Mouse (Mus musculus): Measurements from ENCODE around the gene Atp1a3. TPM values are rescaled to one million over a fixed set of nuclear protein-coding genes. Genes with fewer than 3 reads are reported as not detected.

The Atp1a3 gene
- polyA plus RNA-seq, 1 experiment from 2014 or later, result 4.4 TPM

DNA sequence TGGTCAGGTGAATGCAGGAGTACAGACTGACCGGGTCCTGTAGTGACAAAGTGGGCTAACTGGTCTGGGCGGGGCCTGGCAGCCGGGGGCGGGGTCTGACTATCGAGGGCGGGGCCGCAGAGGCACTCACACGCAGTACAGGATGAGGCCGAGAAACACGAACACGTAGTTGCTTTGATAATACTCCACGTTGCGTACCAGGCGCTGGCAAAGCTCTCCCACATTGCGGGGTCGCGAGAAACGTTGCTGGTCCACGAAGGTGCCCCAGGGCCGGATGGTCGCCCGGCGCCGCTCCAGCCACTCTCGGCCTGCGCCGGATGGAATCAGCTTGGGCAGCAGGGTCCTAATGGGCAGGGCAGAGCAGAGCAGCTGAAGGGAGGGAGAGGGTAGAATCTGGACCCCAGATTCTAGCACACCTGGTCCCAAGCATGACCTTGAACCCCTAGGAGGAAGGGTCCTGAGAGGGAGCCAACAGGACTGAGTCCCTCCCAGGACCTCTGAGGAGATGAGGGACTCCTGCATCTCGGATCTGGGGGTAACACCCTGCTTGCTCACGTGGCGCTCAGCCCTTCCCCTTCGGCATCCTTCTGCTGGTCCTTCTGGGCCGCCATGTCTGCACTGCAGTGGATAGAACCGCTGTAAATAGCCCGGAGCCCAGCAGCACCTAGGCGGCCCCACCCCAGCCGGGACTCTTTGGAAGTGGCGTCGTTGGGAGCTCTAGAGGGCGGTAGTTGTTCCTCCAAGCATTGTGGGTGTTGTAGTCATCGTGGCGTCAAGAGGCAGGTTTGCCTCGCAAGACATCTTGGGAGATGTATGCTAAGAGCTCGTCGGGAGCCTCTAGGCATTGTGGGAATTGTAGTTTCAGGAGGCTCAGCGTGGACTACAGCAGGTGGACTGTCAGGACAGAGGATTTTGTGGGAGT is 33.5 kb downstream of the Atp1a3 start, which contains the start of gene Rabac1:
Gene Rabac1, minus strand, starts transcription at position 783 of the 922 bp plus-strand sequence.
- peak; percentile 87 for DNase-seq (ENCODE audit: low spot score)
- Histone ChIP-seq H3K4me1 (peaks cover 10% of the 10 kb centered on the region), H3K36me3 (replicated peaks) (no peaks in the 10 kb centered on the region), H3K4me3 (peak within 1 kb of the TSS; percentile 64), H3K9me3 (no peaks in the 10 kb centered on the region), H3K27ac (replicated peaks) (peak within 1 kb of the TSS; percentile 80), H3K27me3 (replicated peaks; ENCODE audit: low read depth, poor library complexity, severe bottlenecking) (no peaks in the 10 kb centered on the region)
- WGBS, result under 1% methylated on average over 45 of the region's 45 CpGs

DNA sequence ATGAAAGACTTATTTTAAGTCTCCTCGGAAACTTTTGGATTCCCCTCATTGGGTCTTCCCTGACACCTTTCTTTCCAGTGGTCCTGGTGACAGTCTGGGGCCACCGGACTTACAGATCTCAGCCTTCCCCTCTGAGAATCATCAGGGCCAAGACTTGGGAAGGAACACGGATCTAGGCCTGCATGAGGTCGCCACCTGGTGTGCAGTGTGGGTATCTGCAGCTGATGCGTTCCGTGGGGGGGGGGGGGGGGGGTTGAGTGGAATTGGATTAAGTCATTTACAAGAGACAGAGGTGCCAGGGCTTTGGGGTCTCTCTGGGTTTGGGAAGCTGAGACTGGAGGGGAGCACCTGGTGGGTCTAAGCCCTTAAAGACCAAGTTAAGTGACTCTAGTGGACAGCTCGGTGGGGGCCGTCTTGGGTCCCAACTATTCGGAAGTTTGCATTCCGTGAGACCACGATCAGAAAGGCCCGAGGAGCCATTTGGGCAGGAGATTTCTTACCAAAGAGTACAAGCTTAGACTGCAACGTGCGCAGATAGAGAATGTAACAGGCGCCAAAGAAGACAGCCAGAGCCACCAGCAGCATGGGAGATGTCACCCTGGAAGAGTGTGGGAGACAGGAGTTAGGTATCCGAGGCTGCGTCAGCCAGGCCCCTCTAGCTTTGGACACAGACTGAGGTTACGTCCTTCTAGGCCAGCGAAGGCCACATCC is 34.3 kb downstream of the Atp1a3 start:
- H3K4me1 ChIP-seq, result peaks cover 10% of the 10 kb centered on the region
- 11% methylated on average over 19 of the region's 19 CpGs for WGBS
- no peaks in the 10 kb centered on the region for H3K36me3 ChIP-seq (replicated peaks)
- H3K27ac ChIP-seq (replicated peaks), result peak overlapping the region; percentile 80; the same call in 1 of the 2 replicates
- DNase-seq (ENCODE audit: low spot score), result peak; percentile 74
- H3K9me3 ChIP-seq, result no peaks in the 10 kb centered on the region
- H3K27me3 ChIP-seq (replicated peaks; ENCODE audit: low read depth, poor library complexity, severe bottlenecking), result no peaks in the 10 kb centered on the region
- H3K4me3 ChIP-seq, result peak overlapping the region; percentile 64

DNA sequence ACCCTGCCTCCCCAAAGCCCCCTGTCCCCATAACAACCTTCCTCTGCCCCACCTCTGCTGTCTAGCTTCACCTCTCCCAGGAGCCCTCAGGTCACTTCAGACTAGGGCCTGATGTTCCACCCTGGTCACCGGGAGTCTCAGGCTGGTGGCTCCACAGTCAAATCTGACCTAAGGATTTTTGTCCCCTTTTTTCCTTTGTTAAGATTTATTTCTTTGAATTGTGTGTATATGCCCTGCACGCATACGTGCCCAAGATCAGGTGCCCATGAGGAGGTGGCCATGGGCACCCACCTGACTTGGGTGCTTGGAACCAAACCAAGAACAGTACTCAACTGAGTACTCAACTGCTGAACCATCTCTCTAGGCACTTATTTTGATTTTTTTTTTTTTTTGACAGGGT is 35.4 kb downstream of the Atp1a3 start:
- Histone ChIP-seq H3K36me3 (replicated peaks) (no peaks in the 10 kb centered on the region), H3K4me1 (peaks cover 13% of the 10 kb centered on the region), H3K27me3 (replicated peaks; ENCODE audit: low read depth, poor library complexity, severe bottlenecking) (no peaks in the 10 kb centered on the region), H3K9me3 (no peaks in the 10 kb centered on the region), H3K4me3 (no peak overlapping the region), H3K27ac (replicated peaks) (no peak overlapping the region)
- no peak for DNase-seq (ENCODE audit: low spot score)
- WGBS, result 98% methylated on average over 3 of the region's 3 CpGs

DNA sequence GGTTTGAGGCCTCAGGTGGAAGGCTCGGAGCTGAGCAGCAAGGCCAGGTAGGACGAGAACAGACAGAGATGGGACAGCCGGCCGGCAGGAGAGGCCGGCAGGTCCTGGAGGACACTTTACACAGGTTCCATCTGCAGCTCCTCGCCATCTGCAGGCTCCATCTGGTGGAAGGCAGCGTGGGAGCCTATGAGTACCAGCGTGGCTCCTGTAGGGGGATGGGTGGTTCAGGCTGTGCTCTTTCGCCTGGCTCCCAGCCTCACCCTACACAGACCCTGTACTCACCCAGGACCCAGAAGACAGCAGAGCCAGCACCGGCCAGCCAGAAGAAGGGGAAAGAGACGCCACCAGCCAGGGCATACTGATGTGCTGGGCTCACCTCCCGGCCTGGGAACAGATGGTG is 36.0 kb downstream of the Atp1a3 start:
- Histone ChIP-seq H3K27ac (replicated peaks) (no peak overlapping the region), H3K4me3 (no peak overlapping the region), H3K9me3 (no peaks in the 10 kb centered on the region), H3K27me3 (replicated peaks; ENCODE audit: low read depth, poor library complexity, severe bottlenecking) (no peaks in the 10 kb centered on the region), H3K4me1 (peaks cover 19% of the 10 kb centered on the region), H3K36me3 (replicated peaks) (no peaks in the 10 kb centered on the region)
- no peak for DNase-seq (ENCODE audit: low spot score)
- 75% methylated on average over 12 of the region's 12 CpGs for WGBS

DNA sequence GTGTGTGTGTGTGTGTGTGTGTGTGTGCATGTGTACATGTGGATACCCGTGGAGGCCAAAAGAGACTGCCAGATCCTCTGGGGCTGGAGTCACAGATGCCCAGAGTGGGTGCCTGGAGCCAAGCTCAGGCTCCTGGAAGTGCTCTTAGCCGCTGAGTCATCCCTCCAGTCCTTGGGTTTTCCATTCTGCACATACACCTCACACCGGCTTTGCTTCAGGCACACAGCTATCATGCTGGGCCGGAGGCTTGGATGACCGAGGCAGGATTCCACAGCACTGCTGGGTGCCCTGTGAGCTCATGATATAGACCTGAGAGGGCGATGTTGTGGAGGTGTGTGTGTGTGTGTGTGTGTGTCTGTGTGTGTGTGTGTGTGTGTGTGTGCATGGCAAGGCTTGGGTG is 37.3 kb downstream of the Atp1a3 start:
- H3K27me3 ChIP-seq (replicated peaks; ENCODE audit: low read depth, poor library complexity, severe bottlenecking), result no peaks in the 10 kb centered on the region
- 68% methylated on average over 6 of the region's 6 CpGs for WGBS
- no peak overlapping the region for H3K27ac ChIP-seq (replicated peaks)
- no peak for DNase-seq (ENCODE audit: low spot score)
- H3K36me3 ChIP-seq (replicated peaks), result no peaks in the 10 kb centered on the region
- peaks cover 26% of the 10 kb centered on the region for H3K4me1 ChIP-seq
- H3K4me3 ChIP-seq, result no peak overlapping the region
- no peaks in the 10 kb centered on the region for H3K9me3 ChIP-seq

DNA sequence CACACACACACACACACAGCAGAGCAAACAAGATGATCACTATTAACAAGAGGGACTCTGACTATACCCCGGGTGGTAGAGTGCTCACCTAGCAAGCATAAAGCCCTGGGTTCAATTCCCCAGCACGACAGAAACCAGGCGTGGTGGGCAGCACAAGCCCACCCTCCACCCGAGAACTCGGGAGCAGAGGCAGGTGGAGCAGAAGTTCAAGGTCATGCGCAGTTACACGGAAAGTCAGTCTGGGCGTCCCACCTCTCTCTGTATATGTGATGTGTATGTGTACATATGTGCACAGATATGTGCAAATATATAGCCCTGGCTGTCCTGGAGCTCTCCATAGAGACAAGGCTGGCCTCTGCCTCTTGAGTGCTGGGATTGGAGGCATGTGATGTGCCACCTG is 37.8 kb downstream of the Atp1a3 start:
- Histone ChIP-seq H3K27ac (replicated peaks) (no peak overlapping the region), H3K36me3 (replicated peaks) (no peaks in the 10 kb centered on the region), H3K4me3 (no peak overlapping the region), H3K4me1 (peaks cover 26% of the 10 kb centered on the region), H3K9me3 (no peaks in the 10 kb centered on the region), H3K27me3 (replicated peaks; ENCODE audit: low read depth, poor library complexity, severe bottlenecking) (no peaks in the 10 kb centered on the region)
- DNase-seq (ENCODE audit: low spot score), result no peak
- 86% methylated on average over 8 of the region's 8 CpGs for WGBS

DNA sequence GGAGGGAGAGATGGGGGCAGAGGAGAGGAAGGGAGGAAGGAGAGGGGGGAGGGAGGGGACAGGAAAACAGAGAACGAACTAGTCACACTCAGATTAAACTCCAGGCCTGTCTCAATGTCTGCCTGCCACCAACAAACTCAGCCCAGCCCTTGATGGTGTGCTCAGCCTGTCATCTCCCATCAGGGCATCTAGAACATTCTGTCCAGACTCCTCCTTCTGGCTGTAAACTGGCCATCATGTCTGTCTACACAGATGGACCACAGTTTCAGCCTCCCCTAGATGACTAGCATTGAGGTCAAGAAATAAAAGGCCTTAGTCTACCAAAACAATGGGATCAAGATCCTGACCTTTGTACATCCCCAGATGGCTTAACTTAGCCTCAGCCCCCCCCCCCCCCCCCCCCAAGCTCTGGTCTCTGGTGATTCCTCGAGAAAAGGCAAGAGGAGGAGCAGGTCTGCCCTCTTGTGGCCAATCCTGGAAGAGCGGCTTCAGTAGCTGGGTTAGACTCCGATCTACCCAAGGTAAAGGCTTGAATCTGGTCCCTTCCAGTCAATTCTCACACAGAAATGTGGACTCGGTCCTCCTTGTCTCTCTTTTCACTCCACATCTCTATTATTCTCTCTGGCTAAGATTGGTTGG is 40.7 kb downstream of the Atp1a3 start:
- peak overlapping the region; percentile 36; the same call in 1 of the 2 replicates for H3K27ac ChIP-seq (replicated peaks)
- peak; percentile 89 for DNase-seq (ENCODE audit: low spot score)
- no peaks in the 10 kb centered on the region for H3K27me3 ChIP-seq (replicated peaks; ENCODE audit: low read depth, poor library complexity, severe bottlenecking)
- no peaks in the 10 kb centered on the region for H3K36me3 ChIP-seq (replicated peaks)
- no peak overlapping the region for H3K4me3 ChIP-seq
- H3K9me3 ChIP-seq, result no peaks in the 10 kb centered on the region
- peaks cover 16% of the 10 kb centered on the region for H3K4me1 ChIP-seq
- 7% methylated on average over 5 of the region's 5 CpGs for WGBS

DNA sequence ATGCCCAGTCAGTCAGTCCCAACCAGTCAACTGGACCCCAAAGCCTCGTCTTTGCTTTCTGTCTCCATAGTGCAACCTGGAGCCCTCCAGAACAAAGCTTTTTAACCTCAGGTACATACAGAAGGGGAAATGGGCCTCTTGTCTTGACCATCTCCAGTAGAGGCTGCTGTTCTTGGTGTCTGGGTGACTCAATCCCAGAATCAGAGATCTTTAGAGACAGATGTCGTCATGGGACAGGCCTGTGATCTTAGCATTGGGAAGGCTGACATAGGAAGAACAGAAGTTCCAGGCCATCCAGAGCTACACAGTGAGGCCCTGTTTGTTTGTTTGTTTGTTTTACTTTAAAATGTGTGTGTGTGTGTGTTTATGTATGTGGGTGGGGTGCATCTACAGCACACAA is 41.5 kb downstream of the Atp1a3 start:
- Histone ChIP-seq H3K9me3 (no peaks in the 10 kb centered on the region), H3K36me3 (replicated peaks) (no peaks in the 10 kb centered on the region), H3K27ac (replicated peaks) (no peak overlapping the region), H3K4me1 (peaks cover 16% of the 10 kb centered on the region), H3K4me3 (no peak overlapping the region), H3K27me3 (replicated peaks; ENCODE audit: low read depth, poor library complexity, severe bottlenecking) (no peaks in the 10 kb centered on the region)
- 80% methylated on average over 2 of the region's 2 CpGs for WGBS
- DNase-seq (ENCODE audit: low spot score), result no peak

DNA sequence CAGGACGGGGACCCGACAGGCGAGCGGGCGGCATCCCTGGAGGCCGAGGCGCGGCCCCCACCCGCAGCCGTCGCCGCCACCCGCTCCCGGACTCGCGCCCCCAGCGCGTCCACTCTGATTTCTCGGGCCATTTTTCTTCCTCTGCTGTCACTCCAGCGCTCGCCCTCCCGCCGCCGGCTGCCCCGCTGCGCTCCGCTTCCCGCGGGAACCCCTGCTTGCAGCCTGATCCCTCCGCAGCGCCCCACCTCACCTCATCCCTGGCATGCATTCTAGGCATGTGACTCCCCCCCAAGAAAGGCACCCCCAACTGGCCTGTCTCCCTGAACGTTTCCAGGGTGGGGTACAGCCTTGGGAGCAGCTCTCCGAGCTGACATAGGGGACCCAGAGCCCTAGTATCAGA is 50.5 kb downstream of the Atp1a3 start:
- Histone ChIP-seq H3K36me3 (replicated peaks) (no peaks in the 10 kb centered on the region), H3K4me1 (peaks cover 28% of the 10 kb centered on the region), H3K9me3 (no peaks in the 10 kb centered on the region), H3K27me3 (replicated peaks; ENCODE audit: low read depth, poor library complexity, severe bottlenecking) (peaks cover 73% of the 10 kb centered on the region), H3K4me3 (peak overlapping the region; percentile 58), H3K27ac (replicated peaks) (no peak overlapping the region)
- WGBS, result 2% methylated on average over 33 of the region's 33 CpGs
- no peak for DNase-seq (ENCODE audit: low spot score)

DNA sequence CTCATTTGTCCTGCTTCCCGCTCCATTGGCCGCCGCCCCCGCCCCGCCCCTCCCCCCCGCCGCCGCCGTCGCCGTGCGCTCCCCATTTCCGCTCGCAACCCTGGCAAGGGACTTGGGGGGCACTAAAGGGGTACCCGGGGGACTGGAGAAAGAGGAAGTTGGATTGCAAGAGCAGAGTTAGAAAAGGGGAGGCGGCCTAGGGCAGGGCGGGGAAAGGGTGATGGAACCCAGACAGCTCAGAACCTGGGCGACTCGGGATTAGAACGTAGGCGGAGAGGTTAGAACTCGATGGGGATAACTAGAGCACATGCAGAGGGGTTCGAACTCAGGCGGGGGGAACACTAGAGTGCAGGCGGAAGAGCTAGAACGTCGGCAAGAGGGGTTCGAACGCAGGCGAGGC is 51.3 kb downstream of the Atp1a3 start:
- DNase-seq (ENCODE audit: low spot score), result peak; percentile 45
- Histone ChIP-seq H3K36me3 (replicated peaks) (no peaks in the 10 kb centered on the region), H3K4me1 (peaks cover 33% of the 10 kb centered on the region), H3K4me3 (peak overlapping the region; percentile 58), H3K9me3 (no peaks in the 10 kb centered on the region), H3K27ac (replicated peaks) (peak overlapping the region; percentile 71), H3K27me3 (replicated peaks; ENCODE audit: low read depth, poor library complexity, severe bottlenecking) (peaks cover 81% of the 10 kb centered on the region)
- WGBS, result 1% methylated on average over 30 of the region's 30 CpGs

DNA sequence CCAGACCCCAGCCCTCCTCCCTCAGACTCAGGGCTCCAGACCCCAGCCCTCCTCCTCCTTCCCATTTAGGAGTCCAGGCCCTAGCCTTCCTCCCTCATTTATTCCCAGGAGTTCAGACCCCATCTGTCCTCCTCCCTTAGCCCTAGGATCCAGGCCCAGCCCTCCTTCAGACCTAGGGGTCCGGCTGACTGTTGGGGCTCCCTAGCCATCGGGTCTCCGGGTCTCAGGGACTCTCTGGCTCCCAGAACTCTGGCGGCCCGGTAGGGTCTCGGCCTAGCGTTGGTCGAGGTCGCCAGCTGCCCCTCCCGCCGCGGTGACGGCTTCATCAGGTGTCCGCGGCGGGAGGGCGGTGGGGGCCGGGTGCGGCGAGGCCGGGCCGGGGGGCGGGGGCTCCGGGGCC is 51.8 kb downstream of the Atp1a3 start:
- no peaks in the 10 kb centered on the region for H3K9me3 ChIP-seq
- H3K4me3 ChIP-seq, result peak overlapping the region; percentile 58
- no peaks in the 10 kb centered on the region for H3K36me3 ChIP-seq (replicated peaks)
- no peak for DNase-seq (ENCODE audit: low spot score)
- H3K27ac ChIP-seq (replicated peaks), result peak overlapping the region; percentile 71
- under 1% methylated on average over 24 of the region's 24 CpGs for WGBS
- peaks cover 36% of the 10 kb centered on the region for H3K4me1 ChIP-seq
- H3K27me3 ChIP-seq (replicated peaks; ENCODE audit: low read depth, poor library complexity, severe bottlenecking), result peaks cover 86% of the 10 kb centered on the region

DNA sequence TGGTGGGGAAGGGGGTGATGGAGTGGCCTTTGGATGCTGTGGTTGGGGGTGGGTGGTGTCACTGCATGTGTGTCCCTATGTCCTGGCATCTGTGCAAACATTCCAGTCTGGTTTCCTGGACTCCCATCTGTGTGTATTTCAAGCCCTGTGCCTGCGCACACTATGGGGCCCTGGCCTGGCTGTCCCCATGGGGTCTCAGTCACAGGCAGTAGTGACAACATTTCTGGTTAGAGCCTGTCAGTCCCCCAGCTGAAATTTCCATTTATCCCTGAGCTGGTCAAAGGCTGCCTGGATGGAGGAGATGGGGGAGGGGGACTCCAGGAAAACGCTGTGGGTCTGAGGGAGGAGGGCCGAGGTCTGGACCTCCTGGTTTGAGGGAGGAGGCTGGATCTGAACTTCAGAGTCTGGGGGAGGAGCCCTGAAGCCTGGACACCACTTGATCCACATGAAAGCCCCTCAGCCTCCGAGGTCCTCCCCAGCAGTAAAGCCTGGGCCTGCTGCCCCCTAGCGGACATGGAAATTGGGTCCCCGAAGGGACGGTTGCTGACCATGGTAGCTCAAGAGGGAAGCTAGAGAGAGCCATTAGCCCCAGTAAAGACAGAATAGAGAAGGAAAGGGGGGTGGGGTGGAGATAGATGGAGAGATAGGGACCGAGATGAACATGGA is 55.7 kb downstream of the Atp1a3 start:
- no peak overlapping the region; the same call in 1 of the 2 replicates for H3K4me3 ChIP-seq
- peaks cover 39% of the 10 kb centered on the region for H3K4me1 ChIP-seq
- no peak overlapping the region for H3K27ac ChIP-seq (replicated peaks)
- no peaks in the 10 kb centered on the region for H3K36me3 ChIP-seq (replicated peaks)
- DNase-seq (ENCODE audit: low spot score), result peak; percentile 89
- H3K27me3 ChIP-seq (replicated peaks; ENCODE audit: low read depth, poor library complexity, severe bottlenecking), result peaks cover 100% of the 10 kb centered on the region
- under 1% methylated on average over 8 of the region's 8 CpGs for WGBS
- H3K9me3 ChIP-seq, result no peaks in the 10 kb centered on the region
